In the genomic region with DNA sequence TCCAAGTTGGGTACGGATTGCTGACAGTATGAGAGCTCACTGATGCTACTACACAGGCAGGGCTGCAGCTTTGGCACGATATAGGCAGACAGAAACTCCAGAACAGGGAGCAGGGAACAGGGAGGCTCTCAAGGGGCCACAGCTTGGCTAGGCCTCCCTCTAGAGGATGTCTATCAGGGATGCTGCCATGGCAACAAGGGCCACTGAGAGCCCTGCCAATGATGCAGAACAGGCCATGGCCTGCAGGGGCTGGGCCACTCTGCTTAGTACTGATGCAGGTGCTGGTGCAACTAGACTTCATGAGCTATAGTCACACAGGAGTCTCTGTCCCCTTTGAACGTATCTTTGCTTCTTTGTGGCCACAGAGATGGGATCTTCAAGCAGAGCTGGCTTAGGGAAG, we compare ENCODE assay signal across 9 mouse cellular contexts.
DNase-seq lines count a peak whose midpoint lies in the region; ATAC-seq lines count a peak whose summit lies in the region.
"Had no signal": no experiment of that assay in that cellular context is flagged by ENCODE, and none has a peak within 500 bp of the region (broad histone marks: within the 10 kb centered on the region; RNA-seq: fewer than 3 reads in every experiment).

No protein-coding gene starts in this region.

- H3K9me3 ChIP-seq in heart, embryonic 12.5 days (replicated peaks) = no peaks in the 10 kb centered on the region
- no peaks in the 10 kb centered on the region for H3K9me3 ChIP-seq in embryonic facial prominence, embryonic 15.5 days (replicated peaks)
- H3K9me3 ChIP-seq in midbrain, embryonic 10.5 days (replicated peaks) = no peaks in the 10 kb centered on the region

- DNase-seq in heart, adult 18-20 months = peak; percentile 41 to 58
- DNase-seq in ZHBTc4 (ENCODE audit: low read depth, low spot score) = peak; percentile 25
- peak; percentile 46 for DNase-seq in midbrain, embryonic 10.5 days (ENCODE audit: low spot score)
- DNase-seq in c-Kit-positive CD71-positive TER-119-positive erythroid progenitor cells, embryonic 14.5 days (ENCODE audit: low spot score) = no peak
- no peak for DNase-seq in right cerebral cortex, postnatal 25 days

- H3K4me3 ChIP-seq in heart, embryonic 12.5 days = no peak overlapping the region
- no peak overlapping the region for H3K4me3 ChIP-seq in embryonic facial prominence, embryonic 15.5 days (replicated peaks)
- H3K4me3 ChIP-seq in midbrain, embryonic 10.5 days = no peak overlapping the region

- H3K4me2 ChIP-seq in heart, embryonic 12.5 days = no peak overlapping the region
- H3K4me2 ChIP-seq in embryonic facial prominence, embryonic 15.5 days (replicated peaks) = no peak overlapping the region

- no peaks in the 10 kb centered on the region for H3K27me3 ChIP-seq in heart, embryonic 12.5 days (replicated peaks)
- no peaks in the 10 kb centered on the region for H3K27me3 ChIP-seq in embryonic facial prominence, embryonic 15.5 days
- no peaks in the 10 kb centered on the region for H3K27me3 ChIP-seq in midbrain, embryonic 10.5 days (ENCODE audit: low read depth, poor library complexity, severe bottlenecking)

- peaks cover 25% of the 10 kb centered on the region for H3K4me1 ChIP-seq in heart, embryonic 12.5 days (replicated peaks)
- H3K4me1 ChIP-seq in embryonic facial prominence, embryonic 15.5 days = no peaks in the 10 kb centered on the region
- H3K4me1 ChIP-seq in midbrain, embryonic 10.5 days = peaks cover 10% of the 10 kb centered on the region

- no peak; the same call in 1 of the 2 replicates for ATAC-seq in heart, embryonic 12.5 days (ENCODE audit: insufficient number of reproducible peaks, low FRiP score)
- peak; percentile 71 for ATAC-seq in embryonic facial prominence, embryonic 15.5 days (ENCODE audit: insufficient number of reproducible peaks, low FRiP score, low TSS enrichment, low read depth)
- ATAC-seq in erythroid progenitor cell, adult 5-6 weeks (replicated peaks; ENCODE audit: low FRiP score, poor library complexity, severe bottlenecking) = no peak

- no peak overlapping the region for H3K9ac ChIP-seq in heart, embryonic 12.5 days
- H3K9ac ChIP-seq in embryonic facial prominence, embryonic 15.5 days = no peak overlapping the region
- H3K9ac ChIP-seq: liver, embryonic 14.5 days had no signal

- 56% methylated on average over 3 of the region's 3 CpGs for WGBS in heart, embryonic 12.5 days
- 67% methylated on average over 3 of the region's 3 CpGs for WGBS in embryonic facial prominence, embryonic 15.5 days
- 77% methylated on average over 3 of the region's 3 CpGs for WGBS in midbrain, embryonic 10.5 days

- H3K36me3 ChIP-seq in heart, embryonic 12.5 days = peaks cover 40% of the 10 kb centered on the region
- H3K36me3 ChIP-seq in embryonic facial prominence, embryonic 15.5 days = peaks cover 66% of the 10 kb centered on the region
- peaks cover 85% of the 10 kb centered on the region for H3K36me3 ChIP-seq in midbrain, embryonic 10.5 days

- H3K27ac ChIP-seq in heart, embryonic 12.5 days (ENCODE audit: poor library complexity, severe bottlenecking) = no peak overlapping the region
- no peak overlapping the region for H3K27ac ChIP-seq in embryonic facial prominence, embryonic 15.5 days (replicated peaks)
- no peak overlapping the region for H3K27ac ChIP-seq in midbrain, embryonic 10.5 days (replicated peaks)
- H3K27ac ChIP-seq: liver, embryonic 14.5 days had no signal

Comparison
In these comparisons a context has a peak if more than half of its experiments do, and no peak if none do; other contexts are left out.
1. DNase-seq: peak in heart, adult 18-20 months (2 of 2), ZHBTc4 (single experiment) and midbrain, embryonic 10.5 days (single experiment); none in c-Kit-positive CD71-positive TER-119-positive erythroid progenitor cells, embryonic 14.5 days (single experiment) and right cerebral cortex, postnatal 25 days (single experiment).